Mouse (Mus musculus) mesoderm, embryonic 11.5 days (tissue): Measurements from ENCODE around the gene D430041D05Rik.
"Not testable (repeated sequence)": the region's sequence is repeated elsewhere in the genome, so short reads cannot be mapped to it uniquely, and the experiment has no call there.

Source experiments
- DNase-seq: peaks from one replicate; pipeline ENCODE4 v3.0.0-alpha.2; 2012; ENCODE audit warnings: low read depth, low spot score

Gene D430041D05Rik

DNA sequence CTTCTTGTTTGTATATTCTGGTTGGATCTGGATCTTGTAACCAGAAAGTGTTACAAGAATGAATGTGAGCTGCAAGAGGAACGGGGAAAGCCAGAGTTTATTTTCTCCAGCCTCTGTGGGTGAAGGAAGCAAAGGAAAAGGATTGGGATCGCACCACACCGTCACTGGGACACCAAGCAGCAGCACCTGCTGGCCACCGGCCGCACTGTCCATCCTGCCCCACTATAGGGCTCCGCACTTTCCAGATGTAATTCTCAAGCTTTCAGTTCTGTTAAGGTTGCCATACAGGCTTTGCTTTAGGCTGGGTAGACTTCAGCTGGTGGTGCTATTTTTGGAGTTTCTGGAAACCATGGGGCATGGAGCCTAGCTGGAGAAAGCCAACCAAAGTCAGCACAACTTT is 290.5 kb downstream of the D430041D05Rik start:
- no peak for DNase-seq

DNA sequence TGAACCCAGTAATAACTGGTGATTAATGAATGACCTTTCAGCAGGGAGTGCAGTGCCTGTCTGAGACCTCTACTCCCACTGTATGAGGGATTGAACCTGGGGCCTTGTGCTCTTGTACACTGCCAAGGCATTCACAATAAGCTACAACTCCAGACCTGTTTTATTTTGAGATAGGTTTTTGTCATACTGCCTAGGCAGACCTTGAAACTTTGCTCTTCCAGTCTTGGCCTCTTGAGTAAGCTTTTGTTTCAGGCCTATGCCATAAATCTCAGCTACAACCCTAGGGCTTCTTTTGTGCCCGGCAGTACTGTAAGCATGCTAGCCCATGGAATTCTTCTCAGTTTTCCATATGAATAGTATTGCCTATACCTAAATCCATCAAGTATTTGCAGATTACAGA is 291.7 kb downstream of the D430041D05Rik start:
- no peak for DNase-seq

DNA sequence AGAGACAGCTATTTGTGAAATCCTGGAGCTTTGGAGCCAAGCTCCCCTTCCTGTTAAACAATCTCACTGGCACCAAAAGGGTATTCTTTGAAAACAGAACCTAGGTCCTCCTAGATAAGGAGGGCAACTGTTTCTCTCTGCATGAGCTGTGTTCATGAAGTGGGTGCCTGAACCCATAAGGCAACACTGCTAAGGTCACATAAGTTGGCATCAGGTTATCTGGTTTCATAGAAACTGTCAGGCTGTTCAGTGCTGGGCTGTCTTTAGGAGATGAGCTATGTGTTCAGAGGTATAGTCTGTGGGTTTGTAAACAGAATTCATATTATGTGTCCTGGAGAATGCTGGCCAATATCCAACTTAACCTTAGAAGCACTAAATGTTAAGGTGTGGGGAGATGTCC is 293.6 kb downstream of the D430041D05Rik start:
- DNase-seq: not testable (repeated sequence)

DNA sequence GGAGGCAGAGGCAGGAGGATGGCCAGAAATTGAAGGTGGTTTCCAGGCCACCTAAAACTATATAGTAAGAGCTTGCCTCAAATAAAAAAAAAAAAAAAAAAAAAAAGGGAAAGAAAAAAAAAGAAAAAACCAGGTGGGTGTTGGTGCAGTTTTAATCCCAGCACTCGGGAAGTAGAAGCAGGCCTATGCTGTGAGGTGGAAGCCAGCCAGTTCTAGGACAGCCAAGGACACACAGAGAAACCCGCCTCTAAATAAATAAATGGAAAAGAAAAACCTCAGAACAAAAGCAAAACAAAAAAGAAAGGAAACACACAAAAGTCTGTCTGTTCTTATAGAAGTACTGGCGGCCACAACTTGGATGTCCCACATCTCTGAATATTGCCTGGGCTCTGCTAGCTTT is 295.9 kb downstream of the D430041D05Rik start:
- DNase-seq: no peak

DNA sequence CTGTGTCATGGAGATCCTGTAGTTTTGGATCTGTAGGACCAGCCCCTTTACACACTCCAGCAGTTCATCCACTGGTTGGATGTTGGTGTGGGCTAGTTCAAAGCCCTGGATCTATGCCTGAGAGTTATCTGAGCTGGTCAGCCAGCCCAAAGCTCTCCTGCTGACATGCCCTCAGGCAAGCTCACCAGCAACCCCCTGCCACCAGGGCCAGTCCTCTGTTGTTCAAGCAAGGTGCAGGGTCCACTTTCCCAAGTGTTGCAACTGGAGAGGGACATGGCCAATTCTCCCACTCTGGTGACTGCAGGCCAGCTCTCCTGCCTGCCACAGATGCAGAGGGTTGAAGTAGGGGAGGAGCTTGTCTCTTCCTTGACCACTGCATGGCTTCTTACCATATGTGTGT is 297.2 kb downstream of the D430041D05Rik start:
- DNase-seq: not testable (repeated sequence)

DNA sequence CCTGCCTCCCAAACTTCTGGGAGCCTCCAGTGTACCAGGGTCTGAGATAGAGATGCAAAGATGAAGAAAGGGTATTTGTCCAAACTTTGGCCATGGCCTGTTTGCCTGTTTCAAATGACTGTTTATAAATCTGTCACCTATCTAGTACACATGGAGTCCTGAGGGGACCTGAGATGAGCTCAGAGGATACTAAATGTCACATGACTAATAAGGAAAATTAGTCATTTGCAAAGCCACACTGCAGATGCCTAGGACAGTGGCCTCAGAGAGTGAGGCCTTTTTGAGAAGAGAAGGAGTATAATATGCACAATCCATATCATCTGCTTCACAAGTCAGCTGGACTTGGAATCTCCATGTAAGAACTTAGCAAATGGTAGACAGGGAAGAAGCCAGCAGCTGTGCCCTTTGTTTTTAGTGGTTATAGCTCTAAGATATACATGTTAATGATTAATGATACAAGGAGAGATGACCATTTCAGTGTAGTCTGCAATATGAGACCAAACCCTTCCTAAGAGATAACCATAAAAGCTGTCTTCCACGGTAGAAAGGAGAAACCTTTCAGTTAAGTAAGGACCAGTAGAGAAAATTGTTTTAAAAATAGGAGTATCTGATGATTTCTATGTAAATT is 299.5 kb downstream of the D430041D05Rik start:
- not testable (repeated sequence) for DNase-seq

DNA sequence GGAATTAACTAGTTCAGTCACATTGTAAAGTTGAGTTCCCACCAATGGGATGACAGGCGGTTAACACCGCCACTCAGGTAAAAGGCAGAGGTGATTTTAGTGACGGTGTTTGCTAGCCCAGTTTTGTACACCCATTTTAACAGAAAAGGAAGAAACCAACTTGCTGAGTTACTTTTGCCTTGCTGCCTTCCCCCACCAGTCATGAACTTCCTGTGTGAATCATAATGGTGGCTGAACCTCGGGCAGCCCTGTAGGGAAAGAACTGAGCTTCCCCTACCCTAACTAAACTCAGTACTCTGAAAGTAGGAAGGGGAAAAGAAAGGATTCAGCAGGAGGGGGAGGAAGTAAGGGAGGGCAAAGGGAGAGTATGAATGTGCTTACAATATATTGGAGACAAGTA is 300.8 kb downstream of the D430041D05Rik start:
- no peak for DNase-seq

DNA sequence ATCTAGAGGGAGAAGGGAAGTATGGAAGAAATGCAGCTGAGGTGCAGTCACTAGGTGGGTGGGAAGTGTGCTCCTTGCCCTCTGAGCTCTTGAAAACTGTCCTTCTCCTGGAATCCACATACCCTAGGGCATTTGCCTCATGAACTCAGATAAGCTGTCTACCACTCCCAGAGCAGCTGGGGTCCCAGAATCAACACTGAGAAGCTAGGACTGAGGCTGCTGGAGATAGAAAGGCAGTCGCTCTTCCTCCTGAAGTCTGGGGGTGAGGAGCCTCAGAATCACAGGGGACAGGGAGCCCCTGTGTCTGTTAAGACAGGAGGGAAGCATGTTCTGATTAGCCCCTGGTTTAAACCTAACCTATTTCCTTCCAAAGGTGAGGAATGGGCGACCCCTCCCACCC is 301.3 kb downstream of the D430041D05Rik start:
- DNase-seq: no peak

DNA sequence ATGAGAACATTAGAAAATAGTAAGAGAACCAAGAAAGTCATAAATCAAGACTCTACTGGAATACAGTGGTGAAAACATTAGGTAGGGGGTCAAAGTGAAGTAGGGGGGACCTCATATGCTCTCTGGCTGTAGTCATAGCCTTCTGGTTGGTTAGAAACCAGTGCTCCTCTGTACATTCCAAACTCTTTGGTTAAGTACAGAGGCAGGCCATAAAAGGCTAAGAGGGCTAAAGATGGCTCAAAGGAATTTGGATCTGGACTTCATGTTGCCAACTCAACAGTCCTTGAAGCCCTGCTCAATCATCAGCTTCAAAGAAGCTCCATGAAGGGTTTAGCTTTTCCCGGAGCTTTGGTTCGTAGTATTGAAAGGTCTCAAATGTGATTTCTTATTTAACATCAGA is 301.8 kb downstream of the D430041D05Rik start:
- DNase-seq: not testable (repeated sequence)

DNA sequence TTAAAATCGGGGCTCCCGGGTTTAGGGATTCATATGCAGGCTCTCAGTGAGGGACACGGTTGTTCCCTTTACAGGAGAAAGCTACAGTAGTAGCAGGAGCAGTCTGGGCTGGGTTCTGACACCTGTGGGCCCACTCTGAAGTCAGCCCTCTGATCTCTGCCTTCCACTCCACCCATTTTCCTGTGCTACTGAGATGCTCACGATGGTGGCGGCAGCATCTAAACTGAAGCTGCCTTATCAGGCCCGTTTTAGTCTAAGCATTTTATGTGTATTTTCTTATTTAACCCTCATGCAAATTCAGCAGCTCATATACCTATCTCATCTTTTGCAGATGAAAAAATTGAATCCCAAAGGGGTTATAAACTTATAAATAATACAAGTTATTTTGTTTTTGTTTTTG is 306.0 kb downstream of the D430041D05Rik start:
- DNase-seq: no peak

DNA sequence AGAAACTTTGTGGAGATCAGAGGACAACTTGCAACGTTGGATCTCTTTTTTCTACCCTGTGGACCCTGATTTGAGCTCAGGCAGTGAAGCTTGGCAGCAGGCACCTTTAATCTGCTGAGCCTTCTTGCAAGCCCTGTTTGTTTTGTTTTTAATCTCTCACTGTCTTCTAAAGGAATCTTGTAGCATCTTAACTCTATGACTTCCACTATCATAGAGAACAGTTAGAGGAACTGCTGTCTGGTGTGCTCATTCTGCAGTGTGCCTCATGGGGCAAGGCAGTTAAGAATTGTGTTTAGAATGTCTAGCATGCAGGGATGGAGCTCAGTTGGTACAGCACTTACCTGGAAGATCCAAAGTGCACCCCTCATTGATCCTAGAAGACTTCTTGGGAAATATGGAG is 310.9 kb downstream of the D430041D05Rik start:
- no peak for DNase-seq

DNA sequence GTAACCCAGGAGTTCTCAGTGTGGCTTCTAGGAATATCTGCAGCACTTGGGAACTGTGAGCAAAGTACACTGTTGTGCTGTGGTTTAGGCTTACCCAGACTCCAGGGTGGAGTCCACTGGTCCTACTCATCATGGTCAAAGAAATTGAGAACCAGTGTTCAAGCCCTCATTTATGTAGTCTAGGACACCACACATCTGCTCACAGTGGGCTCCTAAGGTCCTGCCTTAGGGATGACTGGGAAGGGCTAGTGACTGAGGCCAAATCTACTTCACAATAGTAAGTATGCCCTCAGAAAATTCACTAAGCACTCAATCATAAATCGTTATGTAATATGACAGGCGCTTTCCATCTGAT is 311.6 kb downstream of the D430041D05Rik start:
- no peak for DNase-seq

DNA sequence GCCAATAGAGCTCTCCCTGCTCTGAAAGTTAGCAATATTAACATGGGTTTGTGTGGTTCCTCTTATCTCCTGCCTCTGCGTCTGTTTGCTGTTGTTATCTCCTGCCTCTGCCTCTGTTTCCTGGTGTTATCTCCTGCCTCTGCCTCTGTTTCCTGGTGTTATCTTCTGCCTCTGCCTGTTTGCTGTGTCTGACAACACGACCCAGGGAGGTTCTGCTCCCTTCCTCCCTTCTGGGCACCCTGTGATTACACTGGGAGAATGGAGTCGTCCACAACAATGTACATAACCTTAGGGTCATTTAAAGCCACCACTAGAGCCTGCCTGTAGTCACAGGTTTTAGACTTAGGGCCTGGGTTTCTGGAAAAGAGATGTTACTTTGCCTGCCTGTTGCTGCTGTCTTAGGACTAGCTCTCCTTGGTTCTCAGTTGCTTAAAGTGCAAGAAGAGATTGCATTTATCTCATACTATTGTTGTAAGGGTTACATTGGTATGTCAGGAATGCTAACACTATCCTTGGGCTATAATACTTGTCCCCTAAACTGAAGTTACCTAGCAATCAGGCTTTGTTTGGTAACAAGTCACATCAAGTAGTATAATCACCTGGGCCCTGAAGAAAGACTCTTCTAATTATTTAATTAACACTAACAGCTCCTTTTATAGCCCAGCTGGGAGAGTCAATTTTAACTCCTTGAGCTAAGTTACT is 312.1 kb downstream of the D430041D05Rik start:
- no peak for DNase-seq

DNA sequence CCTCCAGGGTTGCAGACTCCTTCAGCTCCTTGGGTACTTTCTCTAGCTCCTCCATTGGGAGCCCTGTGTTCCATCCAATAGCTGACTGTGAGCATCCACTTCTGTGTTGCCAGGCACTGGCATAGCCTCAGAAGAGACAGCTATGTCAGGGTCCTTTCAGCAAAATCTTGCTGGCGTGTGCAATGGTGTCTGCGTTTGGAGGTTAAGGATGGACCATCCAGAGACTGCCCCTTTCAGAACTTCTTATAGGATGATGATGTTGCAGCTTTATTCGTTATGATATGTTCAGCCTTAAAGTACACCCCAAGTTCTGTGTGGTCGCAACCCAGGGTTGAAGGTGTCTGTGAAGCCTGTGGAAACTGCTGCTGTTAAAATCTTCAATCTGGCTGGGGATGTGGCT is 313.4 kb downstream of the D430041D05Rik start:
- not testable (repeated sequence) for DNase-seq

DNA sequence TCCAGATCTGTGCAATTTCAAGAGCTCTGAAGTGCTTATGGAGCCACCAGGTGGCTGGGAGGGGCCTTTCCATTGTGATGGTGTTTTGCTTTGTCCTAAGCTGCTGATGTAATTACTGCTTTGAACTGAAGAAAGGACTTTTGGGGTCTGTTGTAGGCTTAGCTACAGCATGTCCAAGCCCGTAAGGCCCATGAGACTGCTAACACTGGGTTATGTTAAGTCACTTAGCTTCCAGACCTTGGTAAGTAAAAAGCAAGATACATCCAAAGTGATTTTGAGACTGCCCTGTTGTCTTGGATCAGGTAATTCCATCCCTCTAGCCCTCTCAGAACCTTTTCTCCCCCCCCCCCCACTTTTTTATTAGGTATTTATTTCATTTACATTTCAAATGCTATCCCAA is 314.0 kb downstream of the D430041D05Rik start:
- not testable (repeated sequence) for DNase-seq

DNA sequence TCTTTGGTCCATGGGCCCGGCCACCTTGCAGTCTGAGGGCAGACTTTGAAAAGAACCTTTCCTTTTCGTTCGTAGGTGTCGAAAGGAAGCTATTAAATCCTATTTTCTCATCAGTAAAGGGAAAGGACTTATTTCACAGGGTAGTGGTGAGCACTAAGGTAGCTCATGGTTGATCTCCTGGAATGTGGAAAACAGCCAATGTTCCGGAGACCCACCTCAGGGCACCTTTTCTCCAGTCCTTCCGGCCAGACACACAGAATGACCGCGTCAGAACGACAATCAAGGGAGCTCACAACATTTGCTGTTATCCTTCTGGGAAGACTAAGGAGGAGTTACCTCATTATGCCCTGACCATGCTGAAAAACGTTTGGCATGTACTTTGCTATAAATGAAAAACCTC is 314.6 kb downstream of the D430041D05Rik start:
- no peak for DNase-seq

DNA sequence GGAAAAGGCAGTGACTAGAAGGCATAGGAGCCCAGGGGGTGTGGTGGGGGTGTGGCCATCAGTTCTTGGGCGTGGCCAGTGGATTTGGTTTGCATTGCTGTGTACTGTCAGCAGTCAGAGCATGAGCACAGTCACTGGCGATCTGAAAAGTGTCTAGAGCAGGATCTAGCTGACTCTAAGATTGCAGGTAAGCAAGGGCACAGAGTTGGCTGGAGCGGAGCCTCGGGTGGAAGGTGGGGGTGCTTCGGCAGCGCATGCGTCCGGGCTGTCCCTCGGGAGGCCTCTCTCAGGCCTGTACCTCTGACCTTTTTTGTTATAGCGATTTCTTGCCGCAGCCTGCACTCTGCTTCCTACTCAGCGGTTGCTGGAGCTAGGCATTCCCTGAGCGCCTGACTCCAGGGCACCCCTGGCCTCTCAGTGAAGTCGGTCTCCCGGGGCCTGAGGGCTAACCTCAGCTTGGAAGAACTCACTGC is 315.0 kb downstream of the D430041D05Rik start, which contains the start of gene Cd59a:
Gene Cd59a, plus strand, starts transcription at position 61 of the 473 bp plus-strand sequence.
- peak; percentile 77 for DNase-seq

DNA sequence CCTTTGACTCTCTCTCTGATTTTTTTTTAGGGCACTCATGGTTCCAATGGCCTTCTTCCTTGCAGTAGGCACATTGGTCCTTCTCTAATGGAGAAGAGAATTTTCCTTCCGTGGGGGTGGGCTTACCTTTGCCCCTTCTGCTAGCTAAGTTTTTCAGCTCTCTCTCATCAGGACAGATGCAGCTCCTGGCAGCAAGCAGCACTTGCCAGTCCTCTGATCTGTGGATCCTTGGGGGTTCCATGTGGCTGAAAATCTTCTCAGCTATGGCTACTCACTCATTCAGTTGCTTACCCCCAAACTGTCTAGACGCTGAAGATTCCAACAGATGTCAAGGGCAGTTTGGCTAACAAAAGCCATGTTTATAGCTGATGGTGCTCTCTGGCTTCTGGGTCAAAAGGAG is 317.5 kb downstream of the D430041D05Rik start:
- no peak for DNase-seq
